Mouse (Mus musculus) heart, embryonic 14.5 days (tissue): ENCODE measurements around the gene Atg10. TPM values are rescaled to one million over a fixed set of nuclear protein-coding genes. Genes with fewer than 3 reads are reported as not detected.

Experiments
- ATAC-seq: fragments of 200-750 bp; cut with Nextera tagmentation; 2 replicates; pipeline ENCODE4 v1.8.0; 2017; ENCODE audit warnings: low read depth, moderate TSS enrichment; ENCODE audit not compliant: insufficient number of reproducible peaks, insufficient read depth, low FRiP score
- H3K27ac ChIP-seq, 2 experiments: fragments of 200-500 bp in 1 of 2; fragments of 300-500 bp in 1 of 2; sonication (generic) in 1 of 2; replicated peaks in 1 of 2; 2 replicates each; pipeline ENCODE4 v1.5.1; 2012 to 2014; ENCODE audit warnings: low read depth in 2 of 2, low read length in 2 of 2, control low read depth in 1 of 2, mild to moderate bottlenecking in 1 of 2, mixed read lengths in 1 of 2; ENCODE audit not compliant: control insufficient read depth in 1 of 2, insufficient read depth in 1 of 2
- H3K27me3 ChIP-seq: fragments of 300-500 bp; sonication (generic); 2 replicates; pipeline ENCODE4 v1.6.1; 2014; ENCODE audit warnings: mild to moderate bottlenecking, low read length, control low read depth; ENCODE audit not compliant: control insufficient read depth, insufficient read depth
- H3K36me3 ChIP-seq: fragments of 300-500 bp; sonication (generic); 2 replicates; pipeline ENCODE4 v1.6.1; 2014; ENCODE audit warnings: mild to moderate bottlenecking, control low read depth, low read length, mixed read lengths; ENCODE audit not compliant: control insufficient read depth, insufficient read depth
- H3K4me1 ChIP-seq, 2 experiments: fragments of 200-500 bp in 1 of 2; fragments of 300-500 bp in 1 of 2; sonication (generic) in 1 of 2; 2 replicates each; pipeline ENCODE4 v1.6.1; 2012 to 2014; ENCODE audit warnings: low read length in 2 of 2, control low read depth in 1 of 2, mixed read lengths in 1 of 2; ENCODE audit not compliant: control insufficient read depth in 2 of 2, insufficient read depth in 2 of 2
- H3K4me2 ChIP-seq: fragments of 300-500 bp; sonication (generic); 2 replicates; pipeline ENCODE4 v1.6.1; 2014; ENCODE audit warnings: mild to moderate bottlenecking, low read length
- H3K4me3 ChIP-seq, 2 experiments: fragments of 200-500 bp in 1 of 2; fragments of 300-500 bp in 1 of 2; sonication (generic) in 1 of 2; 2 replicates each; pipeline ENCODE4 v1.5.1; 2012 to 2014; ENCODE audit warnings: low read length in 2 of 2, mild to moderate bottlenecking in 2 of 2, control low read depth in 1 of 2, low read depth in 1 of 2, moderate library complexity in 1 of 2; ENCODE audit not compliant: control insufficient read depth in 1 of 2, insufficient read depth in 1 of 2
- H3K9ac ChIP-seq: fragments of 300-500 bp; sonication (generic); 2 replicates; pipeline ENCODE4 v1.6.1; 2014; ENCODE audit warnings: mild to moderate bottlenecking, low read length
- H3K9me3 ChIP-seq: fragments of 300-500 bp; sonication (generic); 2 replicates; pipeline ENCODE4 v1.6.1; 2016; ENCODE audit warnings: low read length, control low read depth; ENCODE audit not compliant: control insufficient read depth
- WGBS: fragments of 180-500 bp; shearing (Covaris S2); extraction: QIAGEN DNeasy Blood & Tissue Kit; methylation state at CpG from one replicate; pipeline ENCODE4 v1.1.7; 2014; 5-methylcytosine and 5-hydroxymethylcytosine counted together
- polyA plus RNA-seq: library from polyadenylated mRNA; unstranded; fragments of >200 nt; fragmentation: Nextera tagmentation; extraction: Ambion mirVana; gene quantifications from 2 replicates; pipeline ENCODE4 v1.2.1, GENCODE M21; 2014

Gene Atg10
- polyA plus RNA-seq, 1 experiment from 2014 or later = 36.4 TPM

- H3K9me3 ChIP-seq = no peaks in the 10 kb centered on the region
- H3K27me3 ChIP-seq = no peaks in the 10 kb centered on the region
- H3K9ac ChIP-seq = no peak overlapping the region
- no peak for ATAC-seq
- H3K4me2 ChIP-seq = no peak overlapping the region
- H3K4me3 ChIP-seq = no peak overlapping the region
- peaks cover 2 to 5% of the 10 kb centered on the region in 2 experiments; a peak in 1 of 4 replicates for H3K4me1 ChIP-seq
- H3K36me3 ChIP-seq = no peaks in the 10 kb centered on the region
- H3K27ac ChIP-seq = no peak overlapping the region
- 66% methylated on average over 1 of the region's 1 CpGs for WGBS
Observed at GRCm38 (mm10) chr13:91041236-91041635, 182.5 kb downstream of the Atg10 start.

- Histone ChIP-seq H3K4me1 (peaks cover 2 to 5% of the 10 kb centered on the region in 2 experiments; a peak in 1 of 4 replicates), H3K9me3 (no peaks in the 10 kb centered on the region), H3K27ac (no peak overlapping the region), H3K4me3 (no peak overlapping the region), H3K27me3 (no peaks in the 10 kb centered on the region), H3K9ac (no peak overlapping the region), H3K36me3 (no peaks in the 10 kb centered on the region), H3K4me2 (no peak overlapping the region)
- ATAC-seq = no peak
Observed at GRCm38 (mm10) chr13:91040421-91040820, 183.3 kb downstream of the Atg10 start.

DNA sequence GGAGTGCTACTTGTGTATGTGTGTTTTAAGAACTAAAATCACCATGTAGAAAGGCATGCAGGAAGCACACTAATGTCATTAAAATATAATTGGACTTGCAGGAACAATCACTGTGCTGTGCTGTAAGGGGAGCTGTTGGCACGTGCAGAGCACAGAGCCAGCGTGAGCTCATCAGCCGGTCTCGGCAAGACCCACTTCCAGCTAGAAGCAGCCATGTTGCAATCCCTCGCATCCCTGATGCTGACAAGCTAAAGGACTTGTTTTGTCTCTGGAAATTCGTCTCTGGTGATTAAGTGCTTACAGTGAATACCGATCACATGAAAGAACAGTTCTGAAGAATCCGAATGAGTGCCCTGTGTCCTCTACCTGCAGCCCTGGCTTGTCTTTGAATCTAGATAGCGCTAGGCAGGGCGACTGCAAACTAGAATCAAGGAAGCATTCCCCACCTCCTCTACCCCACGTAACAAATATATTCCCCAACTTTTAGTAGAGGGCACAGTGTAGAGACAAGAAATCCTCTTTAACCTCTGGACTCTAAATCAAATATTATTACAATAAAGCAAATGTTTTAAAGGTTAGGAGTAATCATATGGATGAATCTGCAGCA lies 184.5 kb downstream of the Atg10 start:
- Histone ChIP-seq H3K27ac (peak overlapping the region in 1 of 2 experiments; percentile 29; a peak in 1 of 4 replicates), H3K4me3 (peak overlapping the region in 1 of 2 experiments; percentile 19; a peak in 2 of 4 replicates), H3K4me2 (peak overlapping the region; percentile 55)

GRCm38 (mm10) chr13:91038636-91039035 lies 185.1 kb downstream of the Atg10 start:
- no peak overlapping the region for H3K27ac ChIP-seq
- no peaks in the 10 kb centered on the region for H3K36me3 ChIP-seq
- H3K9me3 ChIP-seq = no peaks in the 10 kb centered on the region
- peaks cover 2 to 5% of the 10 kb centered on the region in 2 experiments; a peak in 1 of 4 replicates for H3K4me1 ChIP-seq
- no peak for ATAC-seq
- H3K4me2 ChIP-seq = no peak overlapping the region
- H3K4me3 ChIP-seq = no peak overlapping the region
- H3K9ac ChIP-seq = no peak overlapping the region
- 54% methylated on average over 5 of the region's 5 CpGs for WGBS
- H3K27me3 ChIP-seq = no peaks in the 10 kb centered on the region

More for the DNA sequence above, 184.5 kb downstream of the Atg10 start:
- Histone ChIP-seq H3K36me3 (no peaks in the 10 kb centered on the region), H3K9me3 (no peaks in the 10 kb centered on the region), H3K9ac (no peak overlapping the region; the same call in 1 of the 2 replicates), H3K27me3 (no peaks in the 10 kb centered on the region), H3K4me1 (peaks cover 2 to 5% of the 10 kb centered on the region in 2 experiments; a peak in 1 of 4 replicates)
- WGBS = 25% methylated on average over 11 of the region's 11 CpGs
- peak; percentile 79; the same call in 1 of the 2 replicates for ATAC-seq

- Histone ChIP-seq H3K27ac (no peak overlapping the region), H3K4me1 (peaks cover 2 to 5% of the 10 kb centered on the region in 2 experiments; a peak in 1 of 4 replicates), H3K4me2 (no peak overlapping the region), H3K9ac (no peak overlapping the region), H3K27me3 (no peaks in the 10 kb centered on the region), H3K4me3 (no peak overlapping the region), H3K36me3 (no peaks in the 10 kb centered on the region), H3K9me3 (no peaks in the 10 kb centered on the region)
- no peak for ATAC-seq
- WGBS = 64% methylated on average over 3 of the region's 3 CpGs
Observed at GRCm38 (mm10) chr13:91038034-91038433, 185.7 kb downstream of the Atg10 start.

- H3K9me3 ChIP-seq = no peaks in the 10 kb centered on the region
- ATAC-seq = no peak
- H3K4me1 ChIP-seq = peaks cover 2 to 5% of the 10 kb centered on the region in 2 experiments; a peak in 1 of 4 replicates
- no peaks in the 10 kb centered on the region for H3K36me3 ChIP-seq
- 88% methylated on average over 6 of the region's 6 CpGs for WGBS
- no peak overlapping the region for H3K27ac ChIP-seq
- H3K9ac ChIP-seq = no peak overlapping the region
- H3K27me3 ChIP-seq = no peaks in the 10 kb centered on the region
- H3K4me2 ChIP-seq = no peak overlapping the region
- H3K4me3 ChIP-seq = no peak overlapping the region
Observed at GRCm38 (mm10) chr13:91037405-91037804, 186.4 kb downstream of the Atg10 start.

GRCm38 (mm10) chr13:91031836-91032235 lies 191.9 kb downstream of the Atg10 start:
- 88% methylated on average over 2 of the region's 2 CpGs for WGBS
- Histone ChIP-seq H3K4me2 (no peak overlapping the region), H3K36me3 (no peaks in the 10 kb centered on the region)

GRCm38 (mm10) chr13:91023447-91023846 lies 200.3 kb downstream of the Atg10 start:
- H3K4me3 ChIP-seq = no peak overlapping the region
- no peak for ATAC-seq
- no peak overlapping the region for H3K9ac ChIP-seq
- no peaks in the 10 kb centered on the region for H3K36me3 ChIP-seq
- no peaks in the 10 kb centered on the region for H3K4me1 ChIP-seq
- H3K27ac ChIP-seq = no peak overlapping the region
- H3K9me3 ChIP-seq = no peaks in the 10 kb centered on the region
- WGBS = 79% methylated on average over 9 of the region's 9 CpGs
- H3K4me2 ChIP-seq = no peak overlapping the region
- no peaks in the 10 kb centered on the region for H3K27me3 ChIP-seq

More at GRCm38 (mm10) chr13:91031836-91032235, 191.9 kb downstream of the Atg10 start:
- Histone ChIP-seq H3K27ac (no peak overlapping the region), H3K27me3 (no peaks in the 10 kb centered on the region), H3K9me3 (no peaks in the 10 kb centered on the region), H3K4me3 (no peak overlapping the region), H3K9ac (no peak overlapping the region), H3K4me1 (no peaks in the 10 kb centered on the region)
- no peak for ATAC-seq
